Mouse (Mus musculus) heart, postnatal 0 days (tissue): ENCODE measurements at regions not wholly inside any gene's neighbourhood (a gene's known extent, or its start where the extent isn't known, plus 50 kb on each side); places are given as distances from the start of the nearest gene placed in this dataset.

ENCODE experiments used
- ATAC-seq: fragments of 200-750 bp; cut with Nextera tagmentation; 2 replicates; pipeline ENCODE4 v1.8.0; 2017; ENCODE audit warnings: low read depth, moderate number of reproducible peaks, moderate library complexity; ENCODE audit not compliant: insufficient read depth
- DNase-seq: peaks from one replicate; pipeline ENCODE4 v3.0.0-alpha.2; 2016; ENCODE audit warnings: low spot score
- H3K27ac ChIP-seq: fragments of 300-500 bp; sonication (generic); 2 replicates; pipeline ENCODE4 v1.5.1; 2014; ENCODE audit warnings: low read depth, mild to moderate bottlenecking
- H3K27me3 ChIP-seq: fragments of 300-500 bp; sonication (generic); 2 replicates; pipeline ENCODE4 v1.6.1; 2014; ENCODE audit warnings: low read length, mixed read lengths; ENCODE audit not compliant: control insufficient read depth, insufficient read depth
- H3K36me3 ChIP-seq: fragments of 300-500 bp; sonication (generic); replicated peaks from 2 replicates; pipeline ENCODE4 v1.6.1; 2014; ENCODE audit warnings: low read length, mixed read lengths; ENCODE audit not compliant: control insufficient read depth, insufficient read depth
- H3K4me1 ChIP-seq: fragments of 300-500 bp; sonication (generic); 2 replicates; pipeline ENCODE4 v1.6.1; 2014; ENCODE audit warnings: antibody characterized with exemption; ENCODE audit not compliant: control insufficient read depth, insufficient read depth
- H3K4me2 ChIP-seq: fragments of 300-500 bp; sonication (generic); 2 replicates; pipeline ENCODE4 v1.6.1; 2014; ENCODE audit warnings: low read depth, mild to moderate bottlenecking, low read length, moderate library complexity
- H3K4me3 ChIP-seq: fragments of 300-500 bp; sonication (generic); 2 replicates; pipeline ENCODE4 v1.5.1; 2014; ENCODE audit warnings: low read depth, low read length
- H3K9ac ChIP-seq: fragments of 300-500 bp; sonication (generic); replicated peaks from 2 replicates; pipeline ENCODE4 v1.6.1; 2014; ENCODE audit warnings: low read depth, low read length, mixed read lengths
- H3K9me3 ChIP-seq: fragments of 300-500 bp; sonication (generic); replicated peaks from 2 replicates; pipeline ENCODE4 v1.6.1; 2016; ENCODE audit warnings: low read length; ENCODE audit not compliant: control insufficient read depth
- CTCF ChIP-seq: IDR thresholded peaks from 2 replicates; pipeline ENCODE4 v1.5.1; 2016; ENCODE audit warnings: antibody characterized with exemption, control low read depth, low read depth
- EP300 ChIP-seq: IDR thresholded peaks from 2 replicates; pipeline ENCODE4 v1.6.1; 2016; ENCODE audit warnings: antibody characterized with exemption, low read depth
- WGBS: fragments of 180-500 bp; shearing (Covaris S2); extraction: QIAGEN DNeasy Blood & Tissue Kit; methylation state at CpG from one replicate; pipeline ENCODE4 v1.1.7; 2014; 5-methylcytosine and 5-hydroxymethylcytosine counted together

- no peaks in the 10 kb centered on the region for H3K4me1 ChIP-seq
- 34% methylated on average over 6 of the region's 6 CpGs for WGBS
- H3K27me3 ChIP-seq = no peaks in the 10 kb centered on the region
- H3K36me3 ChIP-seq = no peaks in the 10 kb centered on the region
- ATAC-seq (no peak), DNase-seq (no peak)
- H3K27ac ChIP-seq = no peak overlapping the region
- no peak overlapping the region for H3K9ac ChIP-seq
- no peaks in the 10 kb centered on the region for H3K9me3 ChIP-seq
- no peak overlapping the region for H3K4me3 ChIP-seq
- no peak overlapping the region for H3K4me2 ChIP-seq
- no peak for TF ChIP-seq CTCF
- TF ChIP-seq EP300 = no peak
Measured at GRCm38 (mm10) chr12:106458215-106458614, 448.2 kb downstream of the Vrk1 start.

DNA sequence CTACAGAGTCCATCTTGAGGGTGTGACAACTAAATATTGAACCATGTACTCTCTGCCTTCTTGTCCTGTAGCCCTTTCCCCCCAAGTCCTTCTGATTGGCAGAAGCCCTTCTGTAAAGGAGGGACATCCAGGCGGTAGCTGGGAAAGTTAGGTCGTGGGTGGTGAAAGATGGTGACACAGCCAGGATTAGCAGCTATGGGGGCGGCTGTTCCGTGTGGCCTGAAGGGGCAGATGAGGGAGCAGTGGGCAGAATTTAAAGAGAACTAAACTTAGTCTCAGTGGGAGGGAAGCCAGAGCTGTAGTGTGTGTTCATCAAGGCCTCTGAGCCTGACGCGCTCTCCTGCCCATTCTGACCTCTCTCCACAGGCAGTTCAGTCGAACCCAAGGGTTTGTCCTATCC lies 450.6 kb downstream of the Vrk1 start:
- ATAC-seq = no peak
- no peak for TF ChIP-seq CTCF
- no peak for TF ChIP-seq EP300
- no peaks in the 10 kb centered on the region for H3K9me3 ChIP-seq
- no peaks in the 10 kb centered on the region for H3K4me1 ChIP-seq
- DNase-seq = no peak
- no peak overlapping the region for H3K4me2 ChIP-seq
- no peak overlapping the region for H3K4me3 ChIP-seq
- no peak overlapping the region for H3K9ac ChIP-seq
- 65% methylated on average over 7 of the region's 7 CpGs for WGBS
- H3K36me3 ChIP-seq = no peaks in the 10 kb centered on the region
- H3K27me3 ChIP-seq = no peaks in the 10 kb centered on the region
- no peak overlapping the region for H3K27ac ChIP-seq

DNA sequence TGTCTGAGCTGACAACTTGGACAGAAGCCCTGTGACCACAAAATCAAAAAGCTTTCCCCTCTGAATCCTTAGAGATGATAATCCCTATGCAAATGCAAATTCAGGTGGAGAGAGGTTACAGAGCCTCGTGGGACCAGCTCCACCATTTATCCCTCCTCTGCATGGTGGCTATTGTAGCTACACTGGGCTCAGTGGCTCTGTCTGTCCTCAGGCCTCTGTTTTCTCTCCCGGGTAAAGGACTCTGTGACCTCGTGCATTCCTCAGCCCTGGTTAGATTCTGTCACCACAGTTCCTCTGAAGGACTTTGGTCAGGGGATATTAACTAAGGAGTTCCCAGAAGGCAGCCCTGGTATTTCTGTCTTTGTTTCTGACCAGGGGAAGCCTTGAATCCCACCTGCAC lies 452.3 kb downstream of the Vrk1 start:
- H3K4me1 ChIP-seq = no peaks in the 10 kb centered on the region
- DNase-seq (no peak), ATAC-seq (no peak)
- no peak overlapping the region for H3K4me2 ChIP-seq
- no peak overlapping the region for H3K27ac ChIP-seq
- no peak overlapping the region for H3K4me3 ChIP-seq
- no peak overlapping the region for H3K9ac ChIP-seq
- 27% methylated on average over 3 of the region's 3 CpGs for WGBS
- H3K27me3 ChIP-seq = no peaks in the 10 kb centered on the region
- no peaks in the 10 kb centered on the region for H3K36me3 ChIP-seq
- no peaks in the 10 kb centered on the region for H3K9me3 ChIP-seq
- TF ChIP-seq EP300 (no peak), CTCF (no peak)

DNA sequence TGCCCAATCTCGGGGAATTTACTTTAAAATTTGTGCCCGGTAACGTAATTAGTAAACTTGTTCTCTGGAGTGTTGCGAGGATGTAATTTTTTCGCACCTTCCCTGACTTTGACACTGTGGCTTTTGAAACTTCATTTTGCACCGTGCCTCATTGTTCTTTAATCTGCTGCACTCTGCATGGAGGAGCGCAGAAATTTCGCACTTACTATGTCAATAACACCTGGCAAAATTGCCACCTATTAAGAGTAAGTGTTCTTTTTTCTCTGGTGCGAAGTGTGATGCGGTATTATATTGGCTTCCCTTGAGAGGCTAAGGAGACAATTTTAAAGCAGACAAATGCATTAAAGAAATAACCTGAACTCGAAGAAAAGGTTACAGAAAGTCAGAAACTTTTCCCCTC lies 454.7 kb downstream of the Vrk1 start:
- DNase-seq = no peak
- Histone ChIP-seq H3K9me3 (no peaks in the 10 kb centered on the region), H3K27ac (no peak overlapping the region), H3K4me3 (no peak overlapping the region), H3K9ac (no peak overlapping the region), H3K27me3 (no peaks in the 10 kb centered on the region), H3K4me1 (no peaks in the 10 kb centered on the region), H3K36me3 (no peaks in the 10 kb centered on the region), H3K4me2 (no peak overlapping the region)
- ATAC-seq = no peak
- WGBS = 18% methylated on average over 11 of the region's 11 CpGs
- TF ChIP-seq EP300 (no peak), CTCF (no peak)

GRCm38 (mm10) chr12:106468173-106468860 lies 458.3 kb downstream of the Vrk1 start:
- 69% methylated on average over 18 of the region's 18 CpGs for WGBS

More at GRCm38 (mm10) chr12:106468173-106468860, 458.3 kb downstream of the Vrk1 start:
- no peak overlapping the region for H3K4me2 ChIP-seq
- no peak overlapping the region for H3K9ac ChIP-seq
- no peak overlapping the region for H3K27ac ChIP-seq
- no peak overlapping the region for H3K4me3 ChIP-seq
- no peaks in the 10 kb centered on the region for H3K36me3 ChIP-seq
- H3K4me1 ChIP-seq = no peaks in the 10 kb centered on the region
- H3K9me3 ChIP-seq = no peaks in the 10 kb centered on the region
- DNase-seq = no peak
- peaks cover 3% of the 10 kb centered on the region; the same call in 1 of the 2 replicates for H3K27me3 ChIP-seq
- no peak for ATAC-seq
- TF ChIP-seq EP300 = no peak
- no peak for TF ChIP-seq CTCF
